Mouse (Mus musculus) bone marrow, adult 2 months (tissue): ENCODE data around the gene Spty2d1.

Experiments
- CTCF ChIP-seq: fragments of 200-500 bp; IDR thresholded peaks from 2 replicates; pipeline ENCODE4 v1.5.1; 2011; ENCODE audit warnings: low read length, control low read depth; ENCODE audit not compliant: control insufficient read depth, insufficient read depth
- POLR2A ChIP-seq: fragments of 200-500 bp; IDR thresholded peaks from 2 replicates; pipeline ENCODE4 v1.6.1; 2011; ENCODE audit warnings: low read depth, mild to moderate bottlenecking, control low read depth, low read length, borderline replicate concordance; ENCODE audit not compliant: control insufficient read depth

DNA sequence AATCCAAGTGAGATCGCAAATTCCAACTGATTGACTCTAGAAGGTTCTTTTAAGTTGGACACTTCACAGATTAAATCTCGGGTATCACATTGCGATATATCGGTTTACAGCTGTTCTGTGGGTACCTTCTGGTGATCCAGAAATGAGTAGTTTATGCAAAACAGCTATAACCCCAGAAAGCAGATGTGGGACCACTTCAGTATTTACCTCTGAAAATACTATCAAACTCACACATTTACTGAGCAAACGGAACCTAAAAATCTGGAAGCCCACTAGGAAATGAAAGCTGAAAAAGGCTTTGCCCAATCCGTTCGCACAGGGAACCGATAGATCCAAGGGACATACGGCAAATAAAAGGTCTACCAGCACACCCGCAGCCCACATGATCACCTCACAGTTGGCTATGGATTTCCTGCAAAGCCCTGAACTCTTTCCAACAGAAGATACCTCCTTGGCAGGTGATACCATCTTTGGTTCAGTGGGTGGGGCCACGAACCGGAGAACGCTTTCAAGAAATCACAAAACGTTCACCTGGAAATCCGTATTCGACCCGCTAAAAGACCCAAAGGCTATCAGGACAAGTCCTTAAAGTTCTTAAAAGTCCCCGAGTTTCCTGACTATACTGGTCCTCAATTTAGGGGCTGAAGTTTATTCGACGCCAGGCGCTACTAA is 966 bp downstream of the Spty2d1 start:
- TF ChIP-seq CTCF (no peak), POLR2A (no peak)
